In the genomic region with DNA sequence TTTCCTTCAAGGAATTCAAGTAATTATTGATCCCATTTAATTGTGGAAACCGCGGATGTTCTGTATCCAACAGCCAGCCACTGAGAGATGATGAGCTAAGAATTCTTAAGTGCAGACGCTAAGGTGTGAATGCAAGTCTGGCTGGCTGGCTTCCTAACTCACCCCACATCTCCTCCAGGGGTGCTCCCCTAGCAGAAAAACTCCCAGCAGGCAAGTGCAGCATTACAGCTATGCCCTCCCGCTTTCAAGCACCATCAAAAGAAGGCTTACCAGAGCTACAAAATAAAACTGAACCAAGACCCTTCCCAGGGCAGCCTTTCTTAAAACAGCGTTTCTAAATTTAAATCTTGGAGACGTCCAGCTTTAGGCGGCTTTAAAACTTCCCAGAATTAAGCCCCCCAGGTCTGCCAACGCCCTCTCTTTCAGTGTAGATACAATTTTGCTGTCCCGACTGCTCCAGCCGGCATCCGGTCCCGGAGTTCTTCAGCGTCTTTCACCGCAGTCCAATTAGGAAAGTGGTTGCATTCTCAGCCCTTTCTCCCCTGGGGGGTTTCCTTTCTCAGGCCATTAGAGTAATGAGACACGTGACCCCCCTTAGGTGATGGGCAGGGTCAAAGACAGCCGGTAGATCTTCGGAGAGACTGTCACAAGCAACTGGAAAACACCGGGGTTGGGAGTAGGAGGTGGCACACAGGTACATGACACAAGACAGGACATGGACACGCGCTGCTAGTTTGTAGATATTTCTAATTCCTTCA, we compare ENCODE assay signal across 9 mouse cellular contexts. TPM values are rescaled to one million over a fixed set of nuclear protein-coding genes. Genes with fewer than 3 reads are reported as not detected.
DNase-seq lines count a peak whose midpoint lies in the region; ATAC-seq lines count a peak whose summit lies in the region.
"Had no signal": no experiment of that assay in that cellular context is flagged by ENCODE, and none has a peak within 500 bp of the region (broad histone marks: within the 10 kb centered on the region; RNA-seq: fewer than 3 reads in every experiment).

No protein-coding gene starts in this region.

- peaks cover 9% of the 10 kb centered on the region; the same call in 1 of the 2 replicates for H3K4me1 ChIP-seq in embryonic facial prominence, embryonic 12.5 days
- H3K4me1 ChIP-seq in intestine, embryonic 15.5 days (replicated peaks): no peaks in the 10 kb centered on the region
- peaks cover 5% of the 10 kb centered on the region for H3K4me1 ChIP-seq in neural tube, embryonic 12.5 days

- no peaks in the 10 kb centered on the region for H3K9me3 ChIP-seq in embryonic facial prominence, embryonic 12.5 days
- H3K9me3 ChIP-seq in intestine, embryonic 15.5 days: no peaks in the 10 kb centered on the region
- no peaks in the 10 kb centered on the region for H3K9me3 ChIP-seq in neural tube, embryonic 12.5 days

- no peak overlapping the region for H3K9ac ChIP-seq in embryonic facial prominence, embryonic 12.5 days
- no peak overlapping the region for H3K9ac ChIP-seq in intestine, embryonic 15.5 days
- H3K9ac ChIP-seq in neural tube, embryonic 12.5 days: no peak overlapping the region

- H3K4me2 ChIP-seq in embryonic facial prominence, embryonic 12.5 days (replicated peaks): peak overlapping the region; percentile 54
- peak overlapping the region; percentile 43 for H3K4me2 ChIP-seq in intestine, embryonic 15.5 days (replicated peaks)
- peak overlapping the region; percentile 58 for H3K4me2 ChIP-seq in neural tube, embryonic 12.5 days (replicated peaks)

- H3K4me3 ChIP-seq in embryonic facial prominence, embryonic 12.5 days: peak overlapping the region; percentile 30
- H3K4me3 ChIP-seq in intestine, embryonic 15.5 days (replicated peaks): peak overlapping the region; percentile 14
- peak overlapping the region; percentile 27 for H3K4me3 ChIP-seq in neural tube, embryonic 12.5 days

- no peak for ATAC-seq in embryonic facial prominence, embryonic 12.5 days (ENCODE audit: insufficient number of reproducible peaks, insufficient read depth, low FRiP score, low TSS enrichment)
- ATAC-seq in intestine, embryonic 15.5 days: no peak
- 0 out of 2 replicates have a peak, but pooled peaks have one; percentile 13 for ATAC-seq in neural tube, embryonic 12.5 days (ENCODE audit: low FRiP score, low read depth)
- no peak for ATAC-seq in megakaryocyte progenitor cell, adult 5-6 weeks (replicated peaks; ENCODE audit: poor library complexity)

- peak; percentile 14 for DNase-seq in kidney, postnatal 14 days
- DNase-seq in kidney, adult 18-20 months: no peak
- DNase-seq in adrenal gland, postnatal 36 days: no peak
- DNase-seq in urinary bladder, postnatal 36 days (ENCODE audit: low spot score in 2 of 2): no peak

- H3K27me3 ChIP-seq in embryonic facial prominence, embryonic 12.5 days: peaks cover 10% of the 10 kb centered on the region
- H3K27me3 ChIP-seq in intestine, embryonic 15.5 days (replicated peaks): 0 out of 2 replicates have a peak, but pooled peaks cover 9% of the 10 kb centered on the region
- H3K27me3 ChIP-seq in neural tube, embryonic 12.5 days (replicated peaks): peaks cover 9% of the 10 kb centered on the region; the same call in 1 of the 2 replicates

- no peak overlapping the region for H3K27ac ChIP-seq in embryonic facial prominence, embryonic 12.5 days
- H3K27ac ChIP-seq in intestine, embryonic 15.5 days: no peak overlapping the region
- H3K27ac ChIP-seq in neural tube, embryonic 12.5 days: no peak overlapping the region

- no peaks in the 10 kb centered on the region for H3K36me3 ChIP-seq in embryonic facial prominence, embryonic 12.5 days
- no peaks in the 10 kb centered on the region for H3K36me3 ChIP-seq in intestine, embryonic 15.5 days
- no peaks in the 10 kb centered on the region for H3K36me3 ChIP-seq in neural tube, embryonic 12.5 days

- WGBS in embryonic facial prominence, embryonic 12.5 days: 6% methylated on average over 20 of the region's 20 CpGs
- 14% methylated on average over 20 of the region's 20 CpGs for WGBS in intestine, embryonic 15.5 days
- 10% methylated on average over 20 of the region's 20 CpGs for WGBS in neural tube, embryonic 12.5 days

RNA-seq across cellular contexts. Expression of gene Paqr9, which starts 22.5 kb away (rescaled TPM):
- 0.45 and 0.62 TPM in 2 replicates for polyA plus RNA-seq in embryonic facial prominence, embryonic 12.5 days (2016; fragmentation: Nextera tagmentation; extraction: Ambion mirVana)
- 0.82 and 1.0 TPM in 2 replicates for polyA plus RNA-seq in intestine, embryonic 15.5 days (2015; fragmentation: Nextera tagmentation; extraction: Ambion mirVana)
- polyA plus RNA-seq in neural tube, embryonic 12.5 days (2016; fragmentation: Nextera tagmentation; extraction: Ambion mirVana): 2.0 TPM in 2 replicates
- 1 to 10 TPM; 6.1 to 6.9 TPM for total RNA-seq in adrenal gland, postnatal 36 days (2021)
- total RNA-seq in megakaryocyte progenitor cell, adult 5-6 weeks (2015): 2.4 and 4.4 TPM in 2 replicates
- 1.7 and 3.4 TPM in 2 replicates for total RNA-seq in megakaryocyte progenitor cell, adult 5-6 weeks (2017)

RNA-seq across cellular contexts. Expression of gene Pcolce2, which starts 55.5 kb away (rescaled TPM):
- polyA plus RNA-seq in embryonic facial prominence, embryonic 12.5 days (2016; fragmentation: Nextera tagmentation; extraction: Ambion mirVana): 6.7 and 8.8 TPM in 2 replicates
- polyA plus RNA-seq in intestine, embryonic 15.5 days (2015; fragmentation: Nextera tagmentation; extraction: Ambion mirVana): 0.84 and 1.4 TPM in 2 replicates
- polyA plus RNA-seq in neural tube, embryonic 12.5 days (2016; fragmentation: Nextera tagmentation; extraction: Ambion mirVana): 2.5 and 2.8 TPM in 2 replicates
- total RNA-seq in adrenal gland, postnatal 36 days (2021): 1 to 10 TPM; 5.8 to 6.1 TPM
- not detected in 2 replicates for total RNA-seq in megakaryocyte progenitor cell, adult 5-6 weeks (2015)
- total RNA-seq in megakaryocyte progenitor cell, adult 5-6 weeks (2017): 0.12 TPM in 1 of 2 replicates, not detected in the other
- total RNA-seq: hematopoietic stem cell, adult 5-6 weeks had no signal
